Mouse (Mus musculus) kidney, adult 2 months (tissue): ENCODE measurements at regions not wholly inside any gene's neighbourhood (a gene's known extent, or its start where the extent isn't known, plus 50 kb on each side); places are given as distances from the start of the nearest gene placed in this dataset.
"Not testable (repeated sequence)": the region's sequence is repeated elsewhere in the genome, so short reads cannot be mapped to it uniquely, and the experiment has no call there.

Experiments
- DNase-seq: peaks from one replicate; pipeline ENCODE4 v3.0.0; 2021
- H3K27ac ChIP-seq: fragments of 200-500 bp; 2 replicates; pipeline ENCODE4 v1.5.1; 2012; ENCODE audit warnings: low read depth, low read length, control low read depth, inconsistent platforms; ENCODE audit not compliant: insufficient read depth
- H3K27me3 ChIP-seq: fragments of 200-500 bp; replicated peaks from 2 replicates; pipeline ENCODE4 v1.6.1; 2012; ENCODE audit warnings: mild to moderate bottlenecking, moderate library complexity, low read length, inconsistent platforms; ENCODE audit not compliant: control insufficient read depth, insufficient read depth
- H3K36me3 ChIP-seq: fragments of 200-500 bp; 2 replicates; pipeline ENCODE4 v1.6.1; 2012; ENCODE audit warnings: mild to moderate bottlenecking, moderate library complexity, low read length, inconsistent platforms; ENCODE audit not compliant: control insufficient read depth, insufficient read depth
- H3K4me1 ChIP-seq: fragments of 200-500 bp; 2 replicates; pipeline ENCODE4 v1.6.1; 2011; ENCODE audit warnings: low read length; ENCODE audit not compliant: control insufficient read depth, insufficient read depth
- H3K4me3 ChIP-seq: fragments of 200-500 bp; 2 replicates; pipeline ENCODE4 v1.5.1; 2011; ENCODE audit warnings: mild to moderate bottlenecking, low read depth, low read length, control low read depth; ENCODE audit not compliant: insufficient read depth
- CTCF ChIP-seq: fragments of 200-500 bp; conservative IDR thresholded peaks from 2 replicates; pipeline ENCODE4 v1.5.1; 2011; ENCODE audit warnings: low read depth, mild to moderate bottlenecking, control low read depth, low read length, moderate library complexity, mixed read lengths; ENCODE audit not compliant: insufficient read depth, insufficient read length
- POLR2A ChIP-seq: fragments of 200-500 bp; IDR thresholded peaks from one replicate; pipeline ENCODE4 v1.6.1; 2011; ENCODE audit warnings: low read depth, low read length, control low read depth
- WGBS: fragments of 180-500 bp; shearing (Covaris S2); methylation state at CpG from one replicate; pipeline ENCODE4 v1.1.7; 2018; 5-methylcytosine and 5-hydroxymethylcytosine counted together

- DNase-seq = no peak
- no peaks in the 10 kb centered on the region for H3K36me3 ChIP-seq
- no peak for TF ChIP-seq CTCF
- TF ChIP-seq POLR2A = no peak
Measured at GRCm38 (mm10) chr8:15670722-15671121, 624.8 kb upstream of the BB014433 start.

DNA sequence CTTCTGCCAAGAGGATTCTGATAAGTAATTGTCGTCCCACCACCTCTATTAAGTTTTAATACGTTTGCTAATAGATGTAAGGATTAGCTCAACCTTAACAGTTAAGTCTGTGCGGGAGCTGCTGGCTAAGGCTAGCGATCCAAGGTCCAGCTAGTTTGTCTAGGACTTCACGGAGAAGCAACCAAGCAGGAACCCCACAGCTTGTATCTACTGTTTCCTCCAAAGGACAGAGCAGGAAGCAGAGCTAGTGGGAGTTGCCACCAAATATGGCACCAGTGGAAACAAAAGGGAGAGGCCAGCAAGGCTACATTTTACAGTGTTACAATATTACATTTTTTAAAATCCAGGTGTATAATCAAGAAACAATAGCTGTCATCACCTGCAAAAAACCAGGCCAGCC is 624.4 kb upstream of the BB014433 start:
- Histone ChIP-seq H3K4me3 (no peak overlapping the region), H3K27me3 (no peaks in the 10 kb centered on the region), H3K4me1 (no peaks in the 10 kb centered on the region), H3K27ac (no peak overlapping the region), H3K36me3 (no peaks in the 10 kb centered on the region)
- 31% methylated on average over 5 of the region's 5 CpGs for WGBS
- DNase-seq = no peak
- TF ChIP-seq POLR2A (no peak), CTCF (no peak)

More at GRCm38 (mm10) chr8:15670722-15671121, 624.8 kb upstream of the BB014433 start:
- H3K27ac ChIP-seq = no peak overlapping the region
- 28% methylated on average over 10 of the region's 10 CpGs for WGBS
- no peak overlapping the region for H3K4me3 ChIP-seq
- H3K27me3 ChIP-seq = no peaks in the 10 kb centered on the region
- no peaks in the 10 kb centered on the region for H3K4me1 ChIP-seq

DNA sequence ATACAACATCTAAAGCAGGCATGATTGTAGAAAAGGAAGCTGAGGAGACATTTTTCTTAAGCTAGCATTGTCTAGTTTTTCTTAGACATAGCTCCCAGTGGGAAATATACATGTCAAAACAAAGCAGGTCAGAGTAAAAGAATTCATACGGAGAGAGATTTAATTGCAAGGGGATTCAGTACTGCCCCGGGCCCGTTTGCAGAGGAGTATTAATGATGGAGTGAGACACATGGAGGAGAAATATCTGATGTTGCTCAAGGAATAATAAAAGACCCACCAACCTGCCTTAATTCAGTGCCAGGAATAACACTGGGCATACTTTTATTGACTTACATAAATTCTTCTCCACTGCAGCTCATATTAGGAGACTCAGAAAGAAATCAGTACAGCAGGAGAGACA is 623.6 kb upstream of the BB014433 start:
- TF ChIP-seq POLR2A (no peak), CTCF (no peak)

DNA sequence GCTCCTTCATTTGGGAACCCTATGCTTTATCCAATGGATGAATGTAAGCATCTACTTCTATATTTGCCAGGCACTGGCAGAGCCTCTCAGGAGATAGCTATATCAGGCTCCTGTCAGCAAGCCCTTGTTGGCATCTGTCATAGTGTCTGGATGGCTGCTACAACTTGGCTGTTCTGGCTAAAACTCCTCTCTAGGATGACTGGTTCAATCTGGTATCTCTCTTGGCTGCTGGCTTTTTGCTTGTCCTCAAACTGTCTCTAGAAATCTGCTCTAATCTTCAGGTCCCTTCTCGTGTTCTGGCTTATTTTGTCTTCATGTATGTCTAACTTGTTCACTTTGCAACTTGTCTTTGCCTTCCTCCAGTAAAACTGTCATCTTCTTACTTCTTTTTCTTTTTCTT is 614.7 kb upstream of the BB014433 start:
- Histone ChIP-seq H3K36me3 (no peaks in the 10 kb centered on the region), H3K27me3 (no peaks in the 10 kb centered on the region), H3K4me1 (no peaks in the 10 kb centered on the region), H3K27ac (no peak overlapping the region), H3K4me3 (no peak overlapping the region)
- TF ChIP-seq POLR2A = no peak
- TF ChIP-seq CTCF = no peak
- 67% methylated on average over 1 of the region's 1 CpGs for WGBS
- no peak for DNase-seq

More for the DNA sequence above, 623.6 kb upstream of the BB014433 start:
- H3K4me1 ChIP-seq = no peaks in the 10 kb centered on the region
- H3K27me3 ChIP-seq = no peaks in the 10 kb centered on the region
- H3K27ac ChIP-seq = no peak overlapping the region
- no peak overlapping the region for H3K4me3 ChIP-seq
- 47% methylated on average over 3 of the region's 3 CpGs for WGBS
- no peaks in the 10 kb centered on the region for H3K36me3 ChIP-seq
- DNase-seq = no peak

GRCm38 (mm10) chr8:15634769-15635366 is 589.0 kb upstream of the BB014433 start:
- no peak for DNase-seq
- WGBS = 84% methylated on average over 4 of the region's 4 CpGs
- no peaks in the 10 kb centered on the region for H3K4me1 ChIP-seq
- no peak overlapping the region for H3K4me3 ChIP-seq
- no peaks in the 10 kb centered on the region for H3K27me3 ChIP-seq
- H3K27ac ChIP-seq = no peak overlapping the region
- TF ChIP-seq POLR2A (no peak), CTCF (no peak)
- no peaks in the 10 kb centered on the region for H3K36me3 ChIP-seq

- WGBS = 88% methylated on average over 2 of the region's 2 CpGs
- no peak for DNase-seq
- TF ChIP-seq CTCF = no peak
- no peak for TF ChIP-seq POLR2A
- Histone ChIP-seq H3K27ac (no peak overlapping the region), H3K36me3 (no peaks in the 10 kb centered on the region), H3K4me1 (no peaks in the 10 kb centered on the region), H3K4me3 (no peak overlapping the region), H3K27me3 (no peaks in the 10 kb centered on the region)
Measured at GRCm38 (mm10) chr8:15628584-15628983, 582.7 kb upstream of the BB014433 start.

- not testable (repeated sequence) for H3K36me3 ChIP-seq, H3K27me3 ChIP-seq, H3K27ac ChIP-seq, H3K4me3 ChIP-seq, DNase-seq, H3K4me1 ChIP-seq
- WGBS = 91% methylated on average over 31 of the region's 31 CpGs
Measured at GRCm38 (mm10) chr8:15623602-15624392, 577.9 kb upstream of the BB014433 start.

GRCm38 (mm10) chr8:15610217-15610616 is 564.3 kb upstream of the BB014433 start:
- no peaks in the 10 kb centered on the region for H3K4me1 ChIP-seq
- DNase-seq = no peak
- 44% methylated on average over 8 of the region's 8 CpGs for WGBS
- TF ChIP-seq POLR2A (no peak), CTCF (no peak)
- H3K4me3 ChIP-seq = no peak overlapping the region
- H3K27ac ChIP-seq = no peak overlapping the region
- H3K36me3 ChIP-seq = no peaks in the 10 kb centered on the region
- no peaks in the 10 kb centered on the region; the same call in 1 of the 2 replicates for H3K27me3 ChIP-seq
